Mouse (Mus musculus) pancreas, adult 10 weeks (tissue): Measurements from ENCODE around the gene Serpind1. TPM values are rescaled to one million over a fixed set of nuclear protein-coding genes. Genes with fewer than 3 reads are reported as not detected.

Experiments
- polyA plus RNA-seq: library from polyadenylated mRNA; stranded (reverse); fragments of 350-450 nt; fragmentation: Illumina TruSeq; extraction: RNeasy Lipid Tissue Mini Kit (QIAGEN cat#74804); gene quantifications from one replicate; pipeline ENCODE4 v1.2.3, GENCODE M21; 2015; ENCODE audit warnings: low read depth, low replicate concordance; ENCODE audit not compliant: insufficient read depth

The Serpind1 gene
- polyA plus RNA-seq, result 0.74 TPM

GRCm38 (mm10) chr16:17331116-17331515 is at the start of gene Serpind1:
Gene Serpind1 (plus strand): TSS chr16:17331371.

Other genes starting within 250 kb of the Serpind1 start
- 21.5 TPM for gene Ppil2, start 220.1 kb upstream of the Serpind1 start, polyA plus RNA-seq
- gene 2610318N02Rik, start 206.2 kb upstream of the Serpind1 start, polyA plus RNA-seq, result 1.9 TPM
- 45.2 TPM for gene Sdf2l1, start 199.0 kb upstream of the Serpind1 start, polyA plus RNA-seq
- gene Ydjc, start 186.8 kb upstream of the Serpind1 start, polyA plus RNA-seq, result 1.3 TPM
- 0.44 TPM for gene Ccdc116, start 184.1 kb upstream of the Serpind1 start, polyA plus RNA-seq
- gene Ube2l3, start 128.7 kb upstream of the Serpind1 start, polyA plus RNA-seq, result 23.9 TPM
- gene Rimbp3, start 122.8 kb upstream of the Serpind1 start, polyA plus RNA-seq, result not detected
- 0.78 TPM for gene Hic2, start 97.8 kb upstream of the Serpind1 start, polyA plus RNA-seq
- 35.5 TPM for gene Tmem191c, start 55.3 kb upstream of the Serpind1 start, polyA plus RNA-seq
- gene Snap29, start 74.6 kb downstream of the Serpind1 start, polyA plus RNA-seq, result 4.2 TPM
- gene Pi4ka, start 74.9 kb downstream of the Serpind1 start, polyA plus RNA-seq, result 22.8 TPM
- 4.9 TPM for gene Crkl, start 120.6 kb downstream of the Serpind1 start, polyA plus RNA-seq
- 5.8 TPM for gene Aifm3, start 158.2 kb downstream of the Serpind1 start, polyA plus RNA-seq
- gene Lztr1, start 177.3 kb downstream of the Serpind1 start, polyA plus RNA-seq, result 80.6 TPM
- gene Thap7, start 199.8 kb downstream of the Serpind1 start, polyA plus RNA-seq, result 11.2 TPM
- not detected for gene Lrrc74b, start 229.9 kb downstream of the Serpind1 start, polyA plus RNA-seq
- gene P2rx6, start 230.5 kb downstream of the Serpind1 start, polyA plus RNA-seq, result 1.2 TPM